Mouse (Mus musculus) R1 (cell line): Measurements from ENCODE around the gene Catip.
"Not testable (repeated sequence)": the region's sequence is repeated elsewhere in the genome, so short reads cannot be mapped to it uniquely, and the experiment has no call there.

Source experiments
- DNase-seq: peaks from one replicate; pipeline ENCODE4 v3.0.0-alpha.2; 2018; ENCODE audit warnings: low read depth, low spot score

Gene Catip

DNA sequence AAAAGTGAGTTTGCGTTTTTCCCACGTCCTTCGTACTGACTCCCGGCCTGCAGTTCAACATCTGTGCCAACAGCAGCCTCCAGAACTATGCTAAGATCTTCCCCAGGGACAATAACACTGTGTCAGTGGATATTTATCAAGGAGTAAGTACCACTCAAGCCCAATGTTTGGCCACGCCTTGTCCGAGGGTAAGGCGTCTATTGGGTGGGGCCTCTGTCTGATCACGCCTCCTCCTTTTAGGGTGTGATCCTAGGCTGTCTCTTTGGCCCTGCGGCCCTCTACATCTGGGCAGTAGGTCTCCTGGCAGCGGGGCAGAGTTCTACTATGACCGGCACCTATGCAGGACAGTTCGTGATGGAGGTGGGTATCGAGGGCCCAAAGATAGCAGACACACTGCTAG lies 21.5 kb downstream of the Catip start:
- peak; percentile 56 for DNase-seq

DNA sequence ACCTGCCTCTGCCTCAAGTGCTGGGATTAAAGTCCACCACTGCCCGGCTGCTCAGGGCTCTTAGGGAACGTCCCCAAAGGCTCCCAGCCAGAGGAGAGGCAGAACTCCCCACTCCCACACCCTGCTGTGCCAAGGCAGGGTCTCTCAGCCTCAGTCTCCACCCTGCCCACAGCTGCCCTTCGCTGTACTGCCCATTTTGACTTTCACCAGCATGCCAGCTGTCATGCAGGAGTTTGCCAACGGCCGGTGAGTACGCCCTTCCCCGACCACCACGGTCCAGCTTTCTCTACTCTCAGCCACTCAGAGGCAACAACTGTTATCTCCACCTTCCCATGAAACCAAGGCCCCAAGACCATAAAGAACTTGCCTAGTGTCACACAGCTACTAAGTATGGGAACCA lies 22.6 kb downstream of the Catip start:
- DNase-seq: no peak

DNA sequence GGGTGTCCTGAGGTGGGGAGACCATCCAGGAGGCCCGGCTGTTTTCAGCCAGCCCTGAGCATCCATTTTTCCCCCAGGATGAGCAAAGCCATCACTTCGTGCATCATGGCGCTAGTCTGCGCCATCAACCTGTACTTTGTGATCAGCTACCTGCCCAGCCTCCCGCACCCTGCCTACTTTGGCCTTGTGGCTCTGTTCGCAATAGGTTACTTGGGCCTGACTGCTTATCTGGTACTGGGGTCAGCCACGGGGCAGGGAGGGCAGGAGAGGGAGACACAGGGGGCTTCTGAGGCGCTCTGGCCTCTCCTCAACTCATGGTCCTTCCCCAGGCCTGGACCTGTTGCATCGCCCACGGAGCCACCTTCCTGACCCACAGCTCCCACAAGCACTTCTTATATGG lies 23.2 kb downstream of the Catip start:
- DNase-seq: no peak

DNA sequence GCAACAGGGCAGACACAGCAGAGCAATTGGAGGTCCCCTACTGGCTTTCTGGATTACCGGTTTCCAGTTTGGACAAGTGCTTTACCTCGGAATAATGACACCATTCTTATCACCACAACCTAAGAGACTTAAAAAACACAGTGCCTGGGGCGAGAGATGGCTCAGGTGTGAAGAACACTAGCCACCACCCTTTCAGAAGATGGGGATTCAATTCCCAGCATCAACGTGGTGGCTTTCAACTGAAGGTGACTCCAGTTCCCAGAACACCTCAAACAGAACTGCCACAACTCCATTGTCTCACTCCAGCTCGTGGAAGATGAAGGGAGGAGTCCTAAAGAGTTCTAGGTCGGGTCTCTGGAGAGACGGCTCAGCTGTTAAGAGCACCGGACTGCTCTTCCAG lies 23.6 kb downstream of the Catip start:
- no peak for DNase-seq

DNA sequence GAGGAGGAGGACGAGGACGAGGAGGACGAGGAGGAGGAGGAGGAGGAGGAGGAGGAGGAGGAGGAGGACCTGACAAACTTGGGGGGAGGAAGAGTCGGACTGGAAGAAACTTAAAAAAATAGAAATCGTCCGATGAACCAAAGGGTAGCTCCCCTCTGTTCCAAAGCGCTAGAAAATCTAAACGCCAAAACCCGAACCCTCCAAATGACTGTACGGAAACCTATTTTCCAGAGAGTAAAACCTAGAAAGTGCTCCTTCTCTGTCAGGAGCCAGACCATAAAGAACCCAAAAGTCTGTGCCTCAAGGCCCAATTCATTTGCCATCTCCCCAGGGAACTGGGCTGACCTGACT lies 24.4 kb downstream of the Catip start:
- DNase-seq: no peak

DNA sequence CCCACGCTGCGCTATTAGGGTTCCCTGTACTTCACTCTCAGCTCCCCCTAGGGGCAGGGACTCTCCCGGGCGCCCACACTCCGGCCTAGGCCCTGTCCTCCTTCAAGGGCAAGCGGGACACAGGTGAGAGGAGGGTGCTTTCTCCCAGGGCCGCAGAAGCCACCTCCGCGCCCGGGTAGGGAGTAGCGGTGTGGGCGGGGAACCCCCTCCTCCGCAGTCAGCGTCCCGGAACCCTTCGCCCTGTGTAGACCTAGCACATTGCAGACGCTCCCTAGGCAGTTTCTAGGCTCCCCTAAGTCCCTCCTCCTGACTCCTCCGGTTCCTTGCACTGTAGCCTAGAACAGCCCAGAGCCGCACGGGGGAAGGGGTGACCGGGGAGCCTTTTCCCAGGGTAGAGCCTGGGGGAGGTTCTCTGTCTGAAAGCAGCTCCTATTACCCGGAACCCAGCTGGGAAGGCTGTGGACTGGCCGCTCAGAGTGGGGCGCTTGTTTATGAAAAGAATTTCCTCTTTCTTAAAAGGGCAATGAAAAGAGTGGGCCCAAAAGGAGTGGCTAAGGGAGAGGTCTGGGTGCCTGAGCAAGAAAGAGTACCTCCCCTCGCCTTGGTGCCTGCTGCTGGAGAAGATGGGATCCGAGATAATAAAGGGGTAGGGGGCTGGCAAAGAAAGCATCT lies 24.9 kb downstream of the Catip start:
- peak; percentile 99 for DNase-seq

DNA sequence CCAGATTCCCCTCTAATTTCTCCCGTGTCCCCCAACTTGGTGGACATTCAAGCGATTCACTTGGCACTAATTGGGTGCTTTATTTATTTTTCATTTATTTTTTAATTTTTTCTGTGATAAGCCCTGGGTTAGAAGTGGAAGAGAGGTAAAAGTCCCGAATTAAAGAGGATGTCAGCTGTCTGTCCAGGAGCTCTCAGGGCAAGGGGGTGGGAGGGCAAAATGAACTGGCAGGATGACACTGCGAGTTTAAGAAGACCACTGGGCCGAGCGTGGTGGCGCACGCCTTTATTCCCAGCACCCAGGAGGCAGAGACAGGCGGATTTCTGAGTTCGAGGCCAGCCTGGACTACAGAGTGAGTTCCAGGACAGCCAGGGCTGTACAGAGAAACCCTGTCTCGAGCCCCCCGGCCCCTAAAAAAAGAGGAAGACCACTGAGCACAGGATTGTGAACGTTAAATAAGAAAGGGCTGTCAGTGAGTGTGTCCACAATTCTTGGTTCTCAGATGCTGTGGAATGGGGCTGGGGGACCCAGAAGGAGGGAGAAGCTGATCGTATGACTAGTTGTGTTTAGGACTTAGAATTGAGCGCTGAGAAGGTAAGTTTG lies 25.6 kb downstream of the Catip start:
- no peak for DNase-seq

DNA sequence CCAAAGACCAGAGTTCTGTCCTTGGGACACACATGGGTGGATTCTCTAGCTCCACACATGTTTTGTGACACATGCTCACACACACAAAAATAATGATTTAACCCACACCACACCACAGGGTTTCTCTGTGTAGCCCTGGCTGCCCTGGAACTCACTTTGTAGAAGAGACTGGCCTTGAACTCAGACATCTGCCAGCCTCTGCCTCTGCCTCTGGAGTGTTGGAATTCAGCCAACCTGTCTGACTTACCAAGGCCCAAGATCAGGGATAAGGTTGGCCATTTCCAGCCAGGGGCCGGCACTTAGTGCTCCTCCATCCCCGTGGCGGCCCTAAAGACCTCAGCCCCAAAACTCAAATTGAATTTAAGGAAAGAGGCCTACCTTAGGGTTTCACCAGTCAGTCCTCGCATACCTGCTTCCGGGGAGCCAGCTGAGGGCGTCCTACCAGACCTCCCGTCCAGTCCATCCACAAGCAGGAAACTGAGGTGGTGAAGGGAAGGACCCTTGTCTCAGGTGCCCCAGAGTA lies 26.6 kb downstream of the Catip start:
- DNase-seq: no peak

DNA sequence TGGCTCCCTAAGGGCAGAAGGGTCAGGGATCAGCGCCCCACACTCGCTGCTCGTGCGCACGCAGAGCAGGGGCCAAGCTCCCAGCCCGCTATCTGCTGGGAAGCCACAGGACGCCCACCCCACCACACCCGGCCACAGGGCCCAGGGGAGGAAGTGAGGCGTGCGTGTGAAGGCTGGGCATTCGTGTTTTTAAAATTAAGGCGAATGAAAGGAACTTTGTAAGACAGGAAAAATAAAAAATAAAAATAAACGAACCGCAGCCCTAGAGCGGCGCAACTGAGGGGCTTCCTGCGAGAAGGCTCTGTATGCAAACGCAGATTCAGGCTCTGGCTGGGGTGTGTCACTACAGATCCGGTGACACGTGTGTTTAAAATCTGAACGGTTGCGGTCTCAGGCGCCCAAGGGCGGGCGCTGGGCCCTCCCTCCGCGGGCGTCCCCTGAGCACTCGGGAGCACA lies 28.0 kb downstream of the Catip start:
- DNase-seq: peak; percentile 52

DNA sequence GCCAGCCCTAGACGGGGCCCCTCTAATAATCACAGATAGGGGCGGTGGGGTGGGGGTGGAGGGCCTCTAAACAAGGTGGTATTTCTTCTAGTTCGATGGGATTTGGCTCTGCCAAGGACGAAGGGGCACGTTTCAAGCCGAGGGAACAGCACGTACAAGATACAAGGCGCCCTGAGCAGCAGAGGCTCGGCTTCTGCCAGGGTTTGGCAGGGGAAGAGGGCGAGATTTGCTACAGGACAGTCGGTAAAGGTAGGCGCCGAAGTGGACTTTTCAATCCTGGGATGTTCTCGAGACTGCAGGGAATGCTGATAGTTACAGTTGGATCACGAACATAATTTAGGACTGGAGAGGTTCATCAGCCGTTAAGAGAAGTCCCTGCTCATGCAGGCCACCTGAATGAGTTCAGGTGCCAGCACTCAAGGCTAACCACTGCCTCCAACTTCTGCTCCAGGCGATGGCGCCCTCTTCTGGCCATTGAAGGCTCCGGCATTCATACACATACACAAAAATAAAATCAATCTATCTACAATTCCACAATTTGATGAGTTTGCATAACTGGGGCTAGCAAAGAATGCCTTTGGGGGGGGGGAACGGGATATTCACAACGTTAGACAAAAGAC lies 28.5 kb downstream of the Catip start:
- DNase-seq: peak; percentile 91

DNA sequence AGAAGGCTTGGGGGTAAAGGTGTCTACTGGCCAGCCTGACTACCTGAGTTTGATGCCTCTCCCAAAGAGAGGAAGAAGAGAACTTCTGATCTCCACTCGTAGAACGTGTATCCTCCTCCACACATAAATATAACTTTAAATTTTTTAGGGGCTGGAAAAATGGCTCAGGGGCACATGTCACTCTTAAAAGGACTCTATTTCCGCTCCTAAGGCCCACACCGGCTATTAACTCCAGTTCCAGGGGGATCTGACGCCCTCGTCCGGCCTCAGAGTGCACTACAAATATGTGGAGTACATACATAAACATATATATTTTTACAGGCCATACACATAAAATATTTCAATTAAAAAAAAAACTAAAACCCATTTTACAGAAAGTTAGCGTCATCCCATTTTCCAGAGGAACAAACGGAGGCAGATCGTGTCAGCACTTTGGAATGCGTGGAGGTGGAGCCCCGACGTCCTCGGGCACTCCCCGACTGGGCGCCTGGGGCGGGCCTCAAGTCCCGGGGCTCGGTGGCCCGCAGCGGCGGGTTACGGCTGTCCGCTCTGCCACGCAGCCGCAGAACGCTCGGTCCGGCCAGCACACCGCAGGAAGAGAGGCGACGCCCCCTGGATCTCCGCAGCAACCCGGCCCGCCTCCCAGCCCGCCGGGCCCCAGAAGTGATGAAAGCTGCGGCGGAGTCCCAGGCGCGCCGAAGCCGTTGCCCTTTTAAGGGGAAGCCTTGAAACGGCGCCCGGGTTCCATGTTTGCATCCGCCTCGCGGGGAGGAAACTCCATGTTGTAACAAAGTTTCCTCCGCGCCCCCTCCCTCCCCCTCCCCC lies 29.2 kb downstream of the Catip start, which contains the start of gene Ctdsp1:
Gene Ctdsp1, plus strand, starts transcription at position 586 of the 825 bp plus-strand sequence.
- DNase-seq: peak; percentile 93

DNA sequence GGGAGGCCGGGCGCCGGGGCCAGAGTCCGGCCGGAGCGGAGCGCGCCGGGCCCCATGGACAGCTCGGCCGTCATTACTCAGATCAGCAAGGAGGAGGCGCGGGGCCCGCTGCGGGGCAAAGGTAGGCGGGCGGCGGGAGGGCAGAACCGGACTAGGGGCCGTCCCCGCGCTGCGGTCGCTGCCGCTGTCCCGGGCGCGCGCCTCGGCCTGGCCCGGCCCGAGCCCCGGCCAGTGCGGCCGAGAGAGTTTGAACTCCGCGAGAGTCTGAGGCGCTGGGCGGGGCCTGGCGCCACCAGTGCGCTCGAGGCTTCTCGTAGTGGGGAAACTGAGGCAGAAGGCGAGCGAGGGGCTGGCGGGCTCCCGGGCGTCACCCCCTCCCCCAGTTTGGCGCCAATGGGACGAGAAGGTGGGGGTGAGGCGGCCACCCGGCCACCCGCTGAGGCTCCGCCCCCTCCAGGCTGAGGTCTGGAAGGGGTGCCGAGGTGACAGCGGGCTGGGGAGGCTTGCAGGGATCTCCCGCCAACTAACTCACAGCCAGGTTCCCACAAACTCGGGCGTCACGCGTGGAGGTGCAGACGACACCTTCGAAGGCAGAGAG lies 30.0 kb downstream of the Catip start:
- peak; percentile 54 for DNase-seq

DNA sequence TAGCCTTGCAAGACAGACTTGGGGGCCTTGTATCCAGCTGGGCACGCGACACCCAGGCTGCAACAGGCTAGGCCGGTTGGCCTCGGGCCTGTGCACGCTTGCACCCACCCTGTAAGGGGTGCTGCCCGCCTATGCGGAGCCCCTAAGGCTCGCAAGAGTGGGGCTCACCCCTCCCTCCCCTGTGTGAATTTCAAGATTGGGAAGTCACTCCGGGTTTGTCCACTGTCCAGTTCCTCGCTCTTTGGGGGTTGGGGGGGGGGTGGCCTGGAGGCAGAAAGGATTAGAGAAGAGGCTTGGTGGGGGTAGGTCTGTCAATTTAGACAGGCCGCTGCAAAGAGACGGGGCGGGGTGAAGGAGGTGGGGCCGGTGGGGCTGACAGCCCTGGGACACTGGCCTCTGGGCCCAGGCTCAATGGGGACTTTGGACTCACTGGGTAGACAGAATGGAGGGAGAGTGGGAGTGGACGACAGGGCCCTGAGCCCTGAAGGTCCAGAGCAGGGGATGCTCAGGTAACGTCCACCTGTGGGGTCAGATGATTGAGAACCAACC lies 30.6 kb downstream of the Catip start:
- DNase-seq: no peak

DNA sequence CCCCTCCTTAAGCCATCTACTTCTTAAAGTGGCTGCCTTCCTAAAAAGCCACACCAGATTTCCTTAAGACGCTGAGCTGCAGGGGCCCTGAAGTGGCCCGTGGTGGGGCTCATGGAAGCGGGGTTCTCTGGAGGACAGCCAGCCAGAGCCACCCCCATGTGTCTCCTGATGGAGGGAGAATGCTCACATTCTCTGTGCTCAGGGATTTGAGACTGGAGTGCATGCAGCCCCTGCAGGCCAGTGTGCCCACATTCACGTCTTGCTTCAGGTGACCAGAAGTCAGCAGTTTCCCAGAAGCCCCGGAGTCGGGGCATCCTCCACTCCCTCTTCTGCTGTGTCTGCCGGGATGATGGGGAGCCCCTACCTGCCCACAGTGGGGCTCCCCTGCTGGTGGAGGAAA lies 31.1 kb downstream of the Catip start:
- no peak for DNase-seq

DNA sequence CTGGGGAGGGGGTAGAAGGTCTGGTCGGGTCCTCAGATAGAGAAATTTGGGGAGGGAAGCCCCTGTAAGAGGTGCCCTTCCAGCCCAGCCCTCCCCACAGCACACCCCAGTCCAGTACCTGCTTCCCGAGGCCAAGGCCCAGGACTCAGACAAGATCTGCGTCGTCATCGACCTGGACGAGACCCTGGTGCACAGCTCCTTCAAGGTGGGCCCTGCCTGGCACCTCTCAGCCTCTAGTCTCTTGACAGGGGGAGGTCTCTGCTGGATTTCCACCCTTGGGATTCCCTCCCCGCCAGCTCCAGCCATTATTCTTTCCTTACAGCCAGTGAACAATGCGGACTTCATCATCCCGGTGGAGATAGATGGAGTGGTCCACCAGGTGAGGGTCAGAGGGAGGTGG lies 31.8 kb downstream of the Catip start:
- no peak for DNase-seq

DNA sequence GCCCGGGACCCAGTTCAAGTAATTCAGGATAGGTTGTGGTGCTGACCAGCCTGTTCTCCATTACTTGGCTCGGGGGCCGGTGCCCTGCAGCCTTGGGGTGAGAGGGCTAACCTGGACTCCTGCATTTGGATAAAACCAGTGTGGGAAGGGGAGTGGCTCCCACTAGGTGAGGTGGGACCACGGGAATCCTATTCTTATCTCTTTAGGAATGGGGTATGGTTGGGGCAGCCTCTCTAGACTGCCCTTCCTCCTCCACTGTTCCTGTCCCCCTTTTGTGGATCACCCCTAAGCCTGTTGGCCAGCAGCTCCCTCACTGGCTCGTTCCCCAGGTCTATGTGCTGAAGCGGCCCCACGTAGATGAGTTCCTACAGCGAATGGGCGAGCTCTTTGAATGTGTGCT lies 32.4 kb downstream of the Catip start:
- DNase-seq: no peak

DNA sequence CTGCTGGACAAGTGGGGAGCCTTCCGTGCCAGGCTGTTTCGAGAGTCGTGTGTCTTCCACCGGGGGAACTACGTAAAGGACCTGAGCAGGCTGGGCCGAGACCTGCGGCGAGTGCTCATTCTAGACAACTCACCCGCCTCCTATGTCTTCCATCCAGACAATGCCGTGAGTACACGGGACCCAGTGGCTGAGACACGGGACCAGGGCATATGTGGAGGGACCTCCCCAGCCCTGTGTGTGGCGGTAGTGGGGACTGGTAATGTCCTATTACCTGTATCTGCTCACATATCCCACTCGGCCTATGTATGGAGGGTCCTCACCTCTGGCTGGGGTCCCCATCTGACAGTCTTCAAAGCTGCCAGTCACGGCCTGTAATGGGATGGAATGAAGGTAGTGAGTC lies 33.0 kb downstream of the Catip start:
- no peak for DNase-seq

DNA sequence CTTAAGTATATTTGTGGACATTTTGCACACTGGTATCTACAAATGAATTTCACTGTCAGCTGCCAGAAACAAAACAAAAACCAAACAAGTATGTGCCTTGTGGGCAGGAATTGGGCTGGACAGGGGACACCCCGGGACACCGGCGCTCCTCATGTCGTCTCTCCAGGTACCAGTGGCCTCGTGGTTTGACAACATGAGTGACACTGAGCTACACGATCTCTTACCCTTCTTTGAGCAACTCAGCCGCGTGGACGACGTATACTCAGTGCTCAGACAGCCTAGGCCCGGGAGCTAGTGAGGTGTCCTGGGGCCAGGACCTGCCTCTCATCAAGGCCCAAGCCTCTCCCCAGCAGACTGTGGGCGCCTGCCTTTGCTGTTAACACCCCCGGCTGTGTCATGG lies 33.4 kb downstream of the Catip start:
- DNase-seq: no peak

DNA sequence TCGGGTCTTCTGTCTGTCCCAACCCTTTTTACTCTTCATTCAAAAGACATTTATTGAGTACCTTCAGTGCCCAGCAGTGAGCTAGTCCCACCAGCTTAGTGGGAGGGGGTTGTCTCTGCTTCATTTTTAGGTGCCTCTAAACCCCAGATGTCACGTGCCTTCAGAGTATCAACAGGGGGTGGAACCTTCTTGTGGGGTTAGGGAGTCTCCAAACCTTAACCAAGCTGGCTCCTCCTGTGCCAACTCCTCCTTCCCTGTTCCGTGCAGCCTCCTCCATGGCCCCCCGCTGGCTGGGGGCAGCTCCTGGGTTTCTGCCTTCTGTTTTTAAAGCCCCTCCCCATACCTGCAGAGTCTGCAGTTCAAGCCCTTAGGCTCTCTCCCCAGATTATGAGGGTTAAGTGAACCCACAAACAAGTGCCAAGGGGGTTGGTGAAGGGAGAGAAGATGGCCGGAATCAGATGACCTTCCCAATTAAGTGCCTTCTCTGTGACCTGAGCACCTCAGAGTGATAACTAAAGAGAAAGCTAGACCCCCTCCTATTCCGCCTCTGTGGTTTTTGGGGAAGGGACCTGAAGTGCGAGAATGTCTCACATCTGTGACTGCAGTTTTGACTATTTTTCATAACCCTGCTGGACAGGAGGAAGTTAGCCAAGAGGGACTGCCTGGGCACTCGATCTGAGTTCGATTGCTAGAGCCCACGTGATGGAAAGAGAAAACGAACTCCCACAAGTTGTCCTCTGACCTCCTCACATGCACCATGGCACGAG lies 34.7 kb downstream of the Catip start:
- not testable (repeated sequence) for DNase-seq

DNA sequence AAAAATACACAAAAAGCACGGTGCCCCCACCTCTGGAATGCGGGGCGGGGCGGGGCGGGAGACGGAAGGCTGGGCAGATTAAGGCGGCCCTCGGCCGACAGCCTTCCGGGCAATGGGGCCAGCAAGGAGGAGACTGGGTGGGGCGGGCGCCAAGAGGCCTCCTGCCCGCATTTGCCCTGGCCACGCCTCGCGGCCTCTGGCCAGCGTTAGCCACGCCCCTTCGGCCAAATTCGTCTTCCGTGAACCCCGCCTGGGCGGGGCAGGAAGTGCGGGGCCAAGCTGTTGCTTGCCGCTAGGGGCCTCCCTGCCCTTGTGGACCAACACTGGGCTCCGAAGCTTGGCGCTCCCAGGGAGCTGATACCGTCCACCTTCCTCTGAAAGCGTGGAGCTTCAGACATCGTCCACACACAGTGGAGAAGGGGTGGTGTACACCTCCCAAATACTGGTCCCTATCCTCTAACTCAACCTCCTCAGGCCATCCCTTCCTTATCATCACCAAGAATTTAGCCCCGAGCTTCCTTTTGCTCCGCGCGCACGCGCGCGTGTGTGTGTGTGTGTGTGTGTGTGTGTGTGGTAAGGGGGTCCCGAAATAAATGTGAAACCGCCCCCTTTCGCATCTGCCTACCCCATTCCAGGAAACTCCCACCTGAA lies 35.5 kb downstream of the Catip start:
- DNase-seq: peak; percentile 97
